Mouse (Mus musculus) c-Kit-negative CD71-positive TER-119-positive erythroid progenitor cells, embryonic 14.5 days (primary cell): Measurements from ENCODE around the gene E130208F15Rik.

Source experiments
- DNase-seq: peaks from one replicate; pipeline ENCODE4 v3.0.0-alpha.2; 2013; ENCODE audit warnings: low read depth, low spot score

Gene E130208F15Rik

DNA sequence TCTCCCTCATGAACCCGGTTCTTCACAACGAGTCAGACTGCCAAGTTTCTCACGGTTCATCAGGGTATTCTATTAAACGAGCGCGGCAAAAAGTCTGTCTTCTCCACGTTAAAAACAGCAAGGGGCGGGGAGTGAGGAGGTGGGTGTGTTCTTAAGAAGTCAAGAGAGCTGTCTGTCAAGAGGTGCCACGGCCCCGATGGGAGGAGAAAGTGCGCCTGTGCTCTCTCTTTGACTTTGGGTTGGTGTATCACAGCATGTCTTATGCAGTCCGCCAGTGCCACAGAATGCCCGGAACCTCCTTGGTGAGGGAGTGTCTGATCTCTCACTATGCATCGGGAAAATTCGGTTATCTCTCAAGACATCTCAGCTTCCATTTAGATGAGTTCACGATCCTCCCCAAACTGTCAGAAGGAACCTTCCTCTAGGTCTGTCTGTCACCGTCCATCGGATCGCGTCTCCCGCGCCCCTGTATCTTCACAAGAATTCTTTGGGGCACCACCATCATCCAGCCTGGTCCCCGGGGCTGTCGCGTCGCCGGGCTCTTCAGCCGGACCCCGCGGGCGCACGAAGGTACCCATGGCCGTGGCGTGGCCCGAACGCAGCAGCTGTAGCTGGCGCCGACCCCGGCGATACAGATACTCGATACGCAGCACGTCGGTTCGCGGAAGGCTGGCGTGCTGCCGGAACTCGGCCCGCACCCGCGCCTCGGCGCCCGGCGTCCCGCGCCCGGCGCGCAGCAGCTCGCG lies at the start of gene E130208F15Rik:
Gene E130208F15Rik, plus strand, starts transcription at position 202 of the 746 bp plus-strand sequence.
- DNase-seq, result peak; percentile 52

GRCm38 (mm10) chr7:30274383-30274782 lies 47.2 kb upstream of the E130208F15Rik start:
- no peak for DNase-seq

DNA sequence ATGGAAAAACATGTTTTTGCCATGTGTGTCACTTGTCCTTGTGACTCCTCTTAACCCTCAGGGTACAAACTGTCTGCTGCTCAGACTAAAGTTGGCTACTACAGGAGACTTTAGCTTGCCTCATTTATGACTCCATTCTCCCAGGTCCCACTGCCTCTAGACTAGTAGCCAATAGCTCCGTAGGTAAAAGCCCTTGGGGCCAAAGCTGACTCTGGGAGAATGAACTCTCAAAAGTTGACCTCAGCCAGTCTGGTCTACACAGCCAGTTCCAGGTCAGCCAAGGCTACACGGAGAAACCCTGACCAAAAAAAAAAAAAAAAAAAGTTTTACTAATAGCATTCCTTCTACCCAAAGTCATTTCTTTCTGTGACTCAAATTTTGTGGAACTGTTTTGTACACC lies 42.6 kb upstream of the E130208F15Rik start:
- DNase-seq, result no peak

- DNase-seq, result no peak
Observed at GRCm38 (mm10) chr7:30279536-30279935, 42.0 kb upstream of the E130208F15Rik start.

- DNase-seq, result peak; percentile 91
Observed at GRCm38 (mm10) chr7:30279951-30280669, 41.4 kb upstream of the E130208F15Rik start, which contains the start of the genes Thap8 and Wdr62. Gene Thap8 (plus strand): TSS chr7:30280094. Gene Wdr62 (minus strand): TSS chr7:30280419.

GRCm38 (mm10) chr7:30280670-30281138 lies 40.8 kb upstream of the E130208F15Rik start:
- DNase-seq, result peak; percentile 73

- no peak for DNase-seq
Observed at GRCm38 (mm10) chr7:30281522-30281921, 40.0 kb upstream of the E130208F15Rik start.

- no peak for DNase-seq
Observed at GRCm38 (mm10) chr7:30282740-30283139, 38.8 kb upstream of the E130208F15Rik start.

GRCm38 (mm10) chr7:30286701-30287410 lies 34.7 kb upstream of the E130208F15Rik start:
- no peak for DNase-seq

- DNase-seq, result no peak
Observed at GRCm38 (mm10) chr7:30288046-30288445, 33.5 kb upstream of the E130208F15Rik start.

DNA sequence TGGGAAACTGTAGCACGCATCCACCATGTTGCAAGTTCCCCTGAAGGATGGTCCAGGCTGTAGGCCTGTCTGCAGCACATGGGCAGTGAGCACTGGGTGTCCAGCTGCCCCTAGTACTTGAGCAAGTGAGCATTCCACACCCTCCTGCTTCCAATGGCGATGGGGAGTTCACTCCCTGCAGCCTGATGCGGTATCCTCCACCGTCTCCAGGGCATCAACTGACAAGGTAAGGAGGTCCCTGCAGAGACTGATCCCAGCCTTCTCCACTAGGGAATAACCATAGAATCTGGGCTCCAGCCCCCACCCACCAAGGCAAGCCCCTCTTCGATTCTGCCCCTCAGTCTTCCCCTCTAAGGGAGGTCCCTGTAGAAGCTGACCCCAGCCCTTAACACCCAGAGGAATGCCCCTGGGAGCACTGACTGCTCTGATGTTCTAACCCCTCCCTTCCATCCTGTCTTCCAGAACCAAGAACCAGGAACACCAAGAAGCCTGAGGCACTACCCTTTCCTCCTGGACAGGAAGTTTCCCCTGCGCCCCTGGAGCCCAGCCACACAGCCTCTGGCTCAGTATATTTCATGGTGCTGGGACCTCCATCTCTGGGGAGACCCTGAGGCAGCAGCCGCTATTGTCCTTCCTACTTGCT lies 32.3 kb upstream of the E130208F15Rik start:
- no peak for DNase-seq

GRCm38 (mm10) chr7:30289714-30290399 lies 31.7 kb upstream of the E130208F15Rik start:
- DNase-seq, result no peak

DNA sequence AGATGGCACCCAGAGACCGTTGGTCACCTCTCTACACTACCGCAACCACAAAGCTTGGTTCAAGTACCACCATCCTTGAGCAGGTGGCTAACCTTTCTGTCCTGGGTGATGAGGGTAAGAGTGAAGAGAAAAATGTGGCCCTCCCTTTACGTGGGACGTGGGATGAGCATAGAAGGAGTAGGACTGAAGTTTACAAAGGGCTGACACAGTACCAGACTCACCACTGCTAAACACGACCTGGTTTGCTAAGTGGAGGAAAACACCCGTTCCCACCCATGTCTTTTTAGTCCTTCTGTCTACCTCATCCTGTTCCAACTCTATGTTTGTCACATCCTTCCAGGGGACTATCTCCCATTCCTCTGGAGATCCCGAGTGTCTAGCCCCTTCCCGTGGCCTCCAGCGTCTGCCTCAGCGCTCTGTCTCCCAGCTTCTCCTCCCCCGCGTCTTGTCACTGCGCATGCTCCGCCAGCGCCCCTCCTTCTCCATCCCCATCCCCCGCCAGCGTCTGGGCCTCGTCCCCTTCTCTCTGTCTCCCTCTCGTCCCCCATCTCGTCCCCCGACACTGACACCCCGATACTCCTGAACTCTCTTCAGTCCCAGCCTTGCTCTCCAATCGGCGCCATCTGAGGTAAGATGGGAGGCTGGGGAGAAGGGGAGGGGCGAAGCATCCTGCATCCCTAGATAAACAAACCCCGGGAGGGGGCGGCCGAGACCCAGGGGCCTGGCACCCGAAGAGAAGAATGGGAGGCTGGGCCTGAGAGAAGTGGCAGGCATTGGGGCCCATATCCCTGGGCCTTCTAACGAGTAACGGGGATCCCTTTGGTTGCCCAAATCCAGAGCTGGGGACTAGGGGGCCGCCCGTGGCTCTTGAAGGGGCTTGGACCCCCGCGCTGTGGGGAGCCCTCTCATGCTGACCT lies 30.1 kb upstream of the E130208F15Rik start, which contains the start of gene Clip3:
Gene Clip3, plus strand, starts transcription at position 514 of the 917 bp plus-strand sequence.
- DNase-seq, result no peak

GRCm38 (mm10) chr7:30293795-30294194 lies 27.7 kb upstream of the E130208F15Rik start:
- no peak for DNase-seq

GRCm38 (mm10) chr7:30294296-30294695 lies 27.2 kb upstream of the E130208F15Rik start:
- DNase-seq, result no peak

- DNase-seq, result no peak
Observed at GRCm38 (mm10) chr7:30295103-30295502, 26.4 kb upstream of the E130208F15Rik start.

DNA sequence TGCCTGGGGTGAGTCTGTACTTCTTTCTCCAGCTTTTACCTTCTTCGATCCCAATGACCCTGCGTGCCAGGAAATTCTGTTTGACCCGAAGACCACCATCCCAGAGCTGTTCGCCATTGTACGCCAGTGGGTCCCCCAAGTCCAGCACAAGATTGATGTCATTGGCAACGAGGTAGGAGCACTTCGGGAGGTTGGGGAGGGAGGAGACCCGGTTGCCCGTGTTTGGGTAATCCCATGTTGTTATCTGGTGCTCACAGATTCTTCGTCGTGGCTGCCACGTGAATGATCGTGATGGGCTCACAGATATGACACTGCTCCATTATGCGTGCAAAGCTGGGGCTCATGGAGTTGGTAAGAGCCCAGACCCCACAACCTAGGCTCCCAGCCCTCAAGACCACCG lies 24.7 kb upstream of the E130208F15Rik start:
- DNase-seq, result no peak

DNA sequence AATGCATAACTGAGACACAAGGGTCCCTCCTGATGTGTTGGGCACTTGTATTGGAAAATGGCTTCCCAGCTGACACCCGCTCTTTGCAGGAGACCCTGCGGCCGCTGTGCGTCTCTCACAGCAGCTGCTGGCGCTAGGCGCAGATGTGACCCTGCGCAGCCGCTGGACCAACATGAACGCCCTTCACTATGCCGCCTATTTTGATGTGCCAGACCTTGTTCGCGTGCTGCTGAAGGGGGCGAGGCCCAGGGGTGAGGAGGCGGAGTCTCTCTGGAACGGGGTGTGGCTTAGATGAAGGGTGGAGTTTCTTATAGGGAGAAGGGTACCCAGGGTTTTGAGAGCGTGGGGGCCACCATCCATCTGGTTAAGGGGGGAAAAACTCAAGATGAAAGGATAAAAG lies 24.3 kb upstream of the E130208F15Rik start:
- DNase-seq, result no peak

GRCm38 (mm10) chr7:30300914-30301313 lies 20.6 kb upstream of the E130208F15Rik start:
- DNase-seq, result peak; percentile 47
